Mouse (Mus musculus): Measurements from ENCODE around the gene Pelo.
A peak's percentile ranks its signal among the peaks of the same experiment; 100 is the strongest.

Gene Pelo

DNA sequence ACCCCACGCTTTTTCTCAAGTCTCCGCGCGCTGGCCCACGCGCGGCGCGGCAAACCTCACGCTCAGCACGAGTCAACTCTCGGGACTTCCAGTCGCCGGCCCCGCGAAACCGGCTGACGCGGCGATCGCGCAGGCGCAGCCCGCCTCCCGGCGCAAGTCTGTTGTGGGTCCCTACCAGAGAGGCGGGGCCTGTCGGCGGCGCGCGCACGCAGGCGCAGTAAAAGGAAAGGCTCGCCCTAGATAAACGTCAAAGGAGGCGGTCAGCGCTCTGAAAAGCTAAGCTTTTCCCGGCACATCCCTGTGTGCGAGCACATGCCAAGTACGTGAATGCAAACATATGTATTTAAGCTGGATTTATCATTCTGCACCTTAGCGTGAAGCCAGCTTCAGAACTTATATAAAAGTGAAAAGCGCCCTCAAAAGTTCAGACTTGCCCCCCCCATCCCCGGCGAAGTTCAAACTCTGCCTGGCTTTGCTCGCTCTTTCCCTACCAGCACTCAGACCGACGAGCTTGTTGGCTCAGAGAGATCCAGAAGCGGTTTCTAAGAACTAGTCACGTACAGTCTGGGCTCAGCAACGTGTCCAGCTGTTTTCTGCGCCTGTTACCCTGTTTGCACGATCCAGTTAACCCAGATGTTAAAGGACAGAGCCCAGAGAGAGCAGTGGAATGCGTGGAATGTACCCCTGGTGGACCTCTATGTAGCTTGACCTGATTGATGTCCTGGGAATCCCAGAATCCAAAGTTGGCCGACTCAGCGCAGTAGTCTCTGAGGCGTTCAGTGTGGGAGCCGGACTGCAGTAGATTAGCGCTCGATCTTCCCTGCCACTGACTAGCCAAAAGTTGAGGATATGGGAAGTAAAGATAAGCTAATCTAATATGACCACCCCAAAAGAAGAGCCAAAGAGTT lies at the start of gene Pelo:
Gene Pelo, minus strand, starts transcription at position 118 of the 908 bp plus-strand sequence.
- peak; percentile 93 to 97 for DNase-seq (ENCODE audit: low spot score in 2 of 2)

DNA sequence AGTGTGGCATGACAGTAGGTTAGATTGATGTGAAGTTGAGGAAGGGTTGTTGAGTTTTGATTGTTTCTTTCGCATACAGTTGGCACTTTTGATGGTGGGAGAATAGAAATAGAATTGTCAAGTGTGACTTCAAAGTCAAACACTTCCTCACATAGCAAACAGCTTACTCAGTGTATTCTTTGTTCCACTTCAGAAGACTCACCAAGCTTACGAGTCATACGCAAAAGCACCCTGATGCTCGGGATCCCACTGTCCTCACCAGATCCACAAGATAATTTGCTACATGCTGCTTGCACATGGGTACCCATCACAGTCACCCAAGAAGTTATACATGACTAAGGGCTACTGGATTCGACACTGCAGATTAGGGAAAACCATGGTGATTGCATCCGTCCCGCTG lies 48.5 kb upstream of the Pelo start:
- no peak for DNase-seq (ENCODE audit: low spot score in 2 of 2)

DNA sequence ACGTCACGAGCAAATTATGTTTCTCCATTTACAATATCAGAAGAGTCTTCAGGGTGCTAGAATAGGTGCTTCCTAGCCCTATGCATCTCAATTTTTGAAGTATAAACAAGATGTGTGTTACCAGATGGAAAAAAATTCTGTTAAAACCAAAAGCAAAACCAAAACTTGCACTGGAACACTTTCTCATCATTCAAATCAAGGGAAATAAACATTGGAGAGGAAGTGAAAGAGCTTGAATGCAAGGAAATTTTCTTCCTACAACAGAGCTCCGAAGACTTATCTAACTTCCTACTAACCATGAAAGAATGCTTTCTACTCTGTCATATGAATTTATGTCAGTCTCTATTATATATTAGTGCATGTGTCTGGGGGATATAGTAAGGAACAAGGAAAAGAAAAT lies 46.8 kb upstream of the Pelo start:
- DNase-seq (ENCODE audit: low spot score in 2 of 2), result no peak

DNA sequence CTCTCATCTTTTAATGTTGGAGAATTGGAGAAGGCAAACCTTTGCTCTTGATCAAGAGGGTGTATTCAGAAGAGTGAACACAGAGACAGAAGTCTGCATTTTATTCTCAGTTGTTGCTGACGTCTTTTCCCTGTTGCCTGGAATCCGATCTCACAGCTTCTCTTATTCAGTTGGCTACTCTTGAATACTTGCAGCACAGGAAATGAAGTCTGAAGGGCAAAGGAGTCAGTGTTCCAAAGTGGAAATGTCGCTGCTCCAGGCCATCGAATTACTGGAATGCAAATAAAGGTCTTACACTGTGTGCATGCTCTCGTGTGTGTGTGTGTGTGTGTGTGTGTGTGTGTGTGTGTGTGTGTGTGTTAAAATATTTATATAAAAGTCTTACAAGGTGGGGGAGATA lies 42.4 kb upstream of the Pelo start:
- no peak for DNase-seq (ENCODE audit: low spot score in 2 of 2)

DNA sequence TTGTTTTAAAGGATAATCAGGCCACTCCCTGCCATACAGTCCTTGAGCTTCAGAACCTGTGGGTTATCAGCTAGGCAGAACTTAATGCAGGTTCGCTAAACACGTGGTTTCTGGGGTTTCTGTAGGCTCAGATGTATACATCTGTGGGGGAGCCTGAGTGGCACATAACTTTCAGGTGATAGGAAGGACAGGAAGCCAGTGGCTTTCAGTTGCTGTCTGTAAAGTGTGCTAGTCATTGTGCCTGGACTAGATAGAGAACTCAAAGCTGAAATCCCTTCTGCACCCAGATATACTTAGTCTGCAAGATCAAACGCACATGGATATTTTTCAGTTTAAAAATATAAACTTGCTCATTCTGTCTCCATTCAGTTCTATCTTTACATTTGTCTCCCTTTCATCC lies 41.4 kb upstream of the Pelo start:
- DNase-seq (ENCODE audit: low spot score in 2 of 2), result no peak

DNA sequence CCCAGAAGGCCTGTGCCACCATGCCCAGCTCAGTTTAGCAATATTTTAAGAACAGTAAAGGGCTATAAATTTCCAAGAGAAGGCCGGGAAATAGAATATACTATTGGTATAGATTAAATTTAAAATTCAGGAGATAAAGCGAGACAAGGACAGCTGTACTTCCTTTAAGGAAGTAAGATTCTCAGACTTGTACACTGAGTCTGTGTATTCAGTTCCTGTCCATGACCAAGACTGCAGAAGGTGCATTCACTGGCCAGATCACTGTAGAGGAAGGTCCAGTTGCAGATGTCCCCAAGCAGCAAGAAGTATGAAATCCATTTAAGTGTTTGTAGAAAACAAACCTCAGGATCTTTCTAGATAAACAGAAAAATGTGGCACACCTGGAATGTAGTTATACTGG lies 40.0 kb upstream of the Pelo start:
- no peak for DNase-seq (ENCODE audit: low spot score in 2 of 2)

DNA sequence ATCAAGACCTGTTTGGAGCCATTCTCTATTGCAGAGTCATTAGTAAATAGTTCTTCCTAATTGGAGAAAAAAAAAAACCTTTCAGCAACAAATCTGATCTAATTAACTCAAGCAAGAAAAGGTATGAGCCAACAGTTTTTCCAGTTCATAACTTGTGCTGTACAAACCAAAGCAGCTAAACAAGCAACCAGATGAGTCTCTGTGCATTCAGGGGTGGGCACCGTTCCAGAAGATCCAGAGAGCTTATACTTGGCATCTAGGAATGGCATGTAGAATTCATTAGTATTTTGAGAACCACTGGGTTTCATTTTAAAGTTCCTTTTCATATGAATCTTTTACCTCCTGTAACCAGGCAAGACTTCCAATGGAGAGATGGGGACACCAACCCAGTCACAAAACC lies 37.8 kb upstream of the Pelo start:
- no peak for DNase-seq (ENCODE audit: low spot score in 2 of 2)

DNA sequence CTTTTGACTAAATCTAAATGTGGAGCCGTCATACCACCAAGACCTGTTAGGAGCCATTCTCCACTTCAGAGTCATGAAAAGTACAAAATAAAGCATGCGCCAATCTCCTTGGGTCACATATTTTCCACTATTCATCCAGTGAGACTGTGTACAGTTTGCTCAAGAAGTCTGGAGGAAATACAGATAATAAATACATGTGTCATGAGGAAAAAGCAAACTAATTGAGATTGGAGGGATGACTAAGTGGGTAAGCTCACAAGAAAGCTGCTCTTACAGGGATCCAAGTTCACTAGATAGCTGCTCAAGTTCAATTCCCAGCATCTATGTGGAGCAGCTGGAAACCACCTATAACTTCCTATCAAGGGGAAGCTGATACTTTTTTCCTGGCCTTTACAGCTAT lies 36.5 kb upstream of the Pelo start:
- no peak for DNase-seq (ENCODE audit: low spot score in 2 of 2)

DNA sequence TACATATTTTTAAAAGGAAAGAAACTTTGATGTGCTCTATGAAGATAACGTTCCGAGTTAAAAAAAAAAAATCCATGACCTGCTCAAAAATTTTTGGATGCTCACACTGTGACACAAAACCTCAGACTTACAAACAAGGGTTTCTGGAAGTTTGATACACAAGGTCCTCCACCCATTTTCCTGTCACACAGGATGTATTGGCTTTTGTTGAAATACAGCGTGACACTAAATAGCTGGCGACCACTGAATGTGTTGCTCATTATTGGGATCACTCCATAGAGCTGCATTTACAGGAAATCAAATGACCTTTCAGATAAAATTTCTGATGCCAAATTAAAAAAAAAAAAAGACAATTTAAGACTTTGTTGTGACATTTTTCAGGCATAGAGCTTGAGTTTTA lies 35.1 kb upstream of the Pelo start:
- no peak for DNase-seq (ENCODE audit: low spot score in 2 of 2)

DNA sequence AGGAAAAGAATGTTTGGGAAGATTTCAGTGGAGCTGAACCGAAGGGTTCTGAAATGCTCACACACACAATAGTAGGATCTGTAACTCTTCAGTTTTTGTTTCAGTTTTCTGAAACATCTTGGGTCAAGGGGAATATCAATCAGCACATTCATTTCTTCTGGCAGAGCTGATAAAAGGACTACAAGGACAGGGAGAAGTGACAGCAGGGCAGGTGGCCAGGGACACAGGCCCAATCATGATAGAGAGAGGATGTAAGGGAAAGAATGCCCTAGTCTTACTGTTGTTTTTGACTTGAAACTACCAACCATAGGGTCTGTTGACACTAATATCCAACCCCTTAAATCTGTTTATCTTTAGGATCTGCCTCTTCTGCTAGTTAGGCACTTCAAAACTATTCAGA lies 34.5 kb upstream of the Pelo start:
- DNase-seq (ENCODE audit: low spot score in 2 of 2), result no peak

DNA sequence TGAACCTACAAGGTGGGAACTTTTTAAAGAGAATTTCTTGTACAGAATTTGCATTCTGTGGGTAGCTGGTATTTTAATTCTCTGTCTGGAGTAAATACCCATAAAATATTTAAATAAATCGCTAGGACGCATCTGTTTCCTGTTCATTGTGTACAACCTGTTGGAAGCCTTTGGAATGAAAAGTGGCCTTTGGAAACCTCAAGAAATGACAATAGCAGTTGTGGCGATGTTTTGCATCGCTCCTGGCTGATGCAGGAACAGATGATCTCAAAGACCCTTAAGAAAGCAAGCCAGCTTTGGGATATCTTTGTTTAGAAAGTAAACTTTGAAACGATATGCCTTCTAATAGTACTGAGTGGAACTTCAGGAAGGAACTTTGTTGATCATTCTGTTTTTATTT lies 28.8 kb upstream of the Pelo start:
- no peak for DNase-seq (ENCODE audit: low spot score in 2 of 2)

DNA sequence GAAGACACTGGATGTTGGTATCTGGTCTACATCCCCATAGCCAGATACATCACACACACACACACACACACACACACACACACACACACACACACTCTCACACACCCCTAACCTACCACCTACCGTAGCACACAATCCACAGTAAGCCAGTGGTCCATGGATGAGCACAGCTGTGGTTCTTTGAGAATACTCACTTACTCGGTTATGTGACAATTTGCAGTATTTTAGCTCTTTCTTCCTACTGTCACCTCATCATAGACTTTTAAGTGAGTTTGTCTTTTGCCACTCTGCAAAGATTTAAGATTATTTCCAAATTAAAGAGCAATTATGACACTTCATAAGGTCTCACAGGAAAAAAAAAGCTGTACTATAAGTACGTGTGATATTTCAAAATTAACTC lies 28.2 kb upstream of the Pelo start:
- DNase-seq (ENCODE audit: low spot score in 2 of 2), result no peak

DNA sequence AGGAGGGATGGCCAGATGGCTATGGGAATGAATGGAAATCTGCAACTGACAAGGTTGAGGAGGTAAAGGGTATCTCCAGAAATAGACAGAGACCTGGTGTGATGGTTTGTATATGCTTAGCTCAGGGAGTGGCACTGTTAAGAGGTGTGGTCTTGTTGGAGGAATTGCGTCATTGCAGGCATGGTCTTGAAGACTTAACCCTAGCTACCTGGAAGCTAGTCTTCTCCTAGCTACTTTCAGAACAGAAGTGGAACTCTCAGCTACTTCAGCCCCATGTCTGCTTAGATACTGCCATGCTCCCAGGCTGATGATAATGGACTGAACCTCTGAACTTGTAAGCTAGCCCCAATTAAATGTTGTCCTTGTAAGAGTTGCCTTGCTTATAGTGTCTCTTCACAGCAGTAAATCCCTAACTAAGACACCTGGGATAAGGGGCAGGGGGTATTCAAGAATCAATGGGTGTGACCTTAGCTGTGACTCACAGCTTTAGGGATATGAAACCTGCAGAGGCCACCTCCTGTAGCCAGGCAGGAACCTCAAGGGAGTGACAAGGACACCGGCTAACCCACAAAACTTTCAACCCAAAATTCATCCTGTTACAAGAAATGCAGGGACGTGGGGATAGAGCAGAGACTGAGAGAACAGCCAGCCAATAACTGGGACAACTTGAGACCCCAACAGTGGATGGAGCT lies 27.1 kb upstream of the Pelo start:
- DNase-seq (ENCODE audit: low spot score in 2 of 2), result no peak

DNA sequence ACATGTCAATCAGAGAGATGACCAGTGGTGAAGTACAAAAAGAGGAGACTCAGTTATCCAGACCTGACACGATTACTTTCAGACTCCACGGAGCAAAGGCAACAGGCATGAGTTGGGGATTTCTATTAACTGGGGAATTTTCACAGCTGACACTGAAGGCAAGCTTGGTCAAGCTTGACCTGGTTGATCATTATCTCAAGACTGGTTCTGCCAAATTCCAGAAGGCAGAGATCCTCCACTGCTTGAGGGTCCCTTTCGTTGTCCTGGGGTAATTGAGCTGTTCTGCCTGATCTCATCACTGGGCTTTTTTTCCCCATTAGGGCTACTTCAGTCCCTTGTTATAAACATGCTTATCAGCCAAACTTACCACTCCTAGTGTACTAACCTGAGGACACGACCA lies 19.6 kb upstream of the Pelo start:
- no peak for DNase-seq (ENCODE audit: low spot score in 2 of 2)

DNA sequence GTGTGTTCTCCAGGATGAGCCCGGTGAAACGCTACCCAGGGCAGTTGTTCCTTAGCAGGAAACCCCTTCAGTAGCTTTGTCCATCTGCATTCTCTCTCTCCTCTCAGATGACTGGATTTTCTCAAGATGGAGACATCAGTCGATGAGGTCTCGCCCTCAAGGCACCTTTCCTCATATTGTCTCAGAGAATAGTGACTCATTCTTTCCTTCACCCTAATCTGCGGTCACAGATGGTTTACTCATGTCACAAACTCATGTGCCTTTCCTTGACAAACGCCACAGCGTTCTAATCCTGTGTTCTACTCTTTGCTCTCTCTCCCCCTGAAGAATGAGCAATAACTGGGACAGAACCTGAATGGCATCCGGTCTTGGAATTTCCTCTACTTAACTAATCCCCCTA lies 17.4 kb upstream of the Pelo start:
- no peak for DNase-seq (ENCODE audit: low spot score in 2 of 2)

DNA sequence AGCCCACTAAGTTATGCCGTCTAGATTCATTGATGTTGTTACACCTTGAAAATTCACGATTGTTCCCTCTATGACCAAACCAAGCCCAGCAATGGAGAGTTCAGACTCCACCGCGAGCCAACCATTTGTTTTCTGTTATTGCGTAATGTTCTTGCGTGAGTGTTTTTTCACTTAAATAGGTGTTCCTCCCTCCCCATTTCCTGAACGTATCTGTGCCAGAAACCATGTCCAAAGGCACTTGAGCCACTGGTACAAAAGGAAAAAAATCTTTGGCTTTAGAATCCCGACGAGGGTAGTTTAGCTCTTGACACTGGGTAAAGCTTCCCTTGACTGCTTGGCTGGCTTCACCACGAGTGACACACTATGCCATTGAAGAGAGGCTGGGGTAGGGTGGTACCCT lies 16.2 kb upstream of the Pelo start:
- DNase-seq (ENCODE audit: low spot score in 2 of 2), result no peak

DNA sequence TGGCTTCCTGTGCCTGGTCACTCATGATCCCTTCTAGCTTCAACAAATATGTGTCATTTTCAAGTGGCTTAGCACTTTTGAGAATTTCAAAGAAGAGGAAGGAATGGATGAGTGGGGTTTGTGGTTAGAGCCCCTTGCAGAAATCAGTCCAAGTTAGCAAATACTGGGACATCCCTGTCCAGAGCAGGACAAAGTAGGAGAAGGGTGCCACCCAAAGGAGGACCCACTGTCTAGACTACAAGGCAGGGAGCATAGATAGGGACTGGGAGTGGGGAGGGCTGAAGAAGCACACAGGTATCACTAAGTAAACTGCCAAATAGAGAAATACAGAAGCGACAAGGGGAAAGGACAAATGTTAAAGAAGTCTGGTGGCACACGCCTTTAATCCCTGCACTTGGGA lies 12.8 kb upstream of the Pelo start:
- DNase-seq (ENCODE audit: low spot score in 2 of 2), result no peak

DNA sequence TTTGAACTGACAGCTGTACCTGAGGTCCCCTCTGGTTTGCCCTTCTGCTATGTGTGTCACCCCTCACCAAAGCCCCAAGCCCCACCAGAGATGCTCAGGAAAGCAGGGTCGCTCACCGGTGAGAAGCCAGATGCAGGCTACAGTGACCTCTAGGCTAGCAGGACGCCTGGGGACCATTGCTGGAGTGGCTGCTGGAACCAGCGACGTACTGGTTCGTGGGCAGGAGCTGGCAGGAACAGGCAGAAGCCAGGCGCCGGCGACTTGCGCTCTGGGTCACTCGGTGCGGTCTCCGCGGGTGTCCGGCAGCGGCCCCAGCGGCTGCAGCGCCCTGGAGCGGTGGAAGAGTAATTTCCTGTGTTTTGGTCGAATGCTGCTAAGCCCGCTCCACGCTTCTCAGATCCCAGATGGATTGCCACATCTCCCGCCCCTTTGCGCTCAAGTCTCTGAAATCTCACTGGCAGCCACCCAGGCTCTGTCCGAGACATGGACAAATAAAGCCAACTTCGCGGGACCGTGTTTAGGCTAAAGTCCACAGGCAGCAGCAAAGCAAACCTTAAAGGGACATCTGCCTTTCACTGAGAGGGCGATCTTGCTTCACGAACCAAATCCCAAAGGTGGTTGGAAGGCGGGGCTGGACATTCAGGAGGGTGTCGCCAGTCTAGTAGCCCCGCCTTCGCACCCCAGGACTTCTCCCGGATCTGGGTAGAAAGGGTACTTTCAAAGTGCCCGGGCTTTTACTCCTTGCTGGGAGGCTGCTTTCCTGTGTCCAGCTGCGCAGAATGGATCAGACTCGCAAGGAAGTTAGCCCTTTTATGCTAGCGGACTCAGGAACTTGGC lies 11.6 kb upstream of the Pelo start, which contains the start of the genes Gm49395 and Itga1:
Gene Gm49395, minus strand, starts transcription at position 567 of the 837 bp plus-strand sequence.
Gene Itga1, minus strand, starts transcription at position 610 of the 837 bp plus-strand sequence.
- peak; percentile 16 to 41 for DNase-seq (ENCODE audit: low spot score in 2 of 2)

DNA sequence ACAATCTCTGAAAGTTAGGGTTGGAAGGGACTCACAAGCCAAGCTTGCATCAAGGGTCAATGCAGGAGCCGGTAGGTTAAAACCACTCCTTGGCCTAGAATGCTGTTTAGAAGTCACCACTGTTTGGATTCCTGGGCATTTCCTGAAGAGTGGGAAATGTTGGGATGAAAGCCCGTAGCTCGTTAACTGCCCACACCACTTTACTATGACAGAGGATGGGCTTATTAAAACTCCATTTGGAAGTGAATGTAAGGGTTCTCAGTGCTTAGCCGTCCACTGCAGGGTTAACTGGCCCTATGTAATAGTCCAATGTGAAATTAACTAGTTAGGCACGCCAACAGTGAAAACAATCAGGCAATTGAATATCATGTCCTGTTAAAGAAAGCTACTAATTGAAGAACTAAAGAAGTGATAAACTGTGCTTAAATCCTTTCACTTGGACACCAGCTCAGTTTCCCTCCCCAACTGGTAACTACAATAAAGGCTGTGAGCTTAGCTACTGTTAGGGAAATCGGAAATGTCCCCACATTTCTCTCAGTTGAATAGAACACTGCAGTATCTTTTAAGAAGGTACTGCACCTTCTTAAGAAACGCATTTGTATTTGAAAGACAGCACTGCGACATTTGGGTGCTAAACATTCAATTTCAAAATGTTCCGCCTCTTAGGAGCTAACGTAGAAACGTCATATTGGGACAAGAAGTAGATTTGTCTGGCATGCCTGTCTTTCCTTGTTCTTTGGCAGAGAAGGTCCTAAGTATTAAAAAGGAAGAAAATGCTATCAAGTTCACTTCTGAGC lies 10.6 kb upstream of the Pelo start:
- DNase-seq (ENCODE audit: low spot score in 2 of 2), result no peak

DNA sequence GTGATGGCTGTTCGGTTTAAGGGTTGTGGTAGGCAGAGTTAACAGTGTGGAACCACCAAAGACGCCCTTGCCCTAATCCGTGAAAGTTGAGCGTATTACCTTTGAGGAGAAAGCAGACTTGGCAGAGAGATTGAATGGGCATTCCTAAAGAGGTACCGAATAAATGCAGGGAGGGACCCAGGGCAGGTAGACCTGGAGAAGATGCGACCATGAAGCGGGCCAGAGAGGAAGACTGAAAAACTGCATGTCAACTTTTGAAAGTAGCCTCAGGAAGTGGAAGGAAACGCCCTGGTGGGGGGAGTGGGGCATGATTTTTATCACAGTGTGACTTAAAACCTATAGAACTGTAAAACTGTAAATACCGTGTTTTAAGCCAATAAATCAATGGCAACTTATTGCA lies 9.4 kb upstream of the Pelo start:
- DNase-seq (ENCODE audit: low spot score in 2 of 2), result no peak

DNA sequence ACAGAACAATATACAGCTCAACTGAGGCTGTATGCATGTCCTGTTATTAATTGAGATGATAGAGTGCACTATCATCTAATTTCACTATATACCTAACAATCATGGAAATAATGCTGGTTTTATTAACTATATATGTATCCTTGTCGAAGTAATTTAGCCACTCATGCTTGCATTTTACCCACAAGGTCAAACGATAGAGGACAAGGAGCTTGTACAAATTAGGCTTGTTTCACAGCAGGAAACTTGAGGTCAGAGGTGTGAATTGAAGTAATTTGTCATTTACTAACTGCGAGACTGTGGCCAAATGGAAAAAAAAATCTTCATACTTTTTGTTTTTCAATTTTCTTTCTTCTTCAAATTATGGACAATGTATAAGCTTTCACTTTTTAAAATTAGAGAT lies 8.2 kb upstream of the Pelo start:
- DNase-seq (ENCODE audit: low spot score in 2 of 2), result no peak
